Mouse (Mus musculus) C2C12 (cell line): ENCODE measurements around the gene Klhl21.

Experiments
- CEBPB ChIP-seq: IDR thresholded peaks from one replicate; pipeline ENCODE4 v1.6.1; 2011; ENCODE audit warnings: low read depth, mild to moderate bottlenecking, control low read depth, moderate library complexity
- CTCF ChIP-seq: IDR thresholded peaks from one replicate; pipeline ENCODE4 v1.5.1; 2011; ENCODE audit not compliant: control insufficient read depth, insufficient read depth, insufficient read length
- MAX ChIP-seq: IDR thresholded peaks from one replicate; pipeline ENCODE4 v1.6.1; 2011; ENCODE audit warnings: mild to moderate bottlenecking, control low read depth
- MYOD1 ChIP-seq: IDR thresholded peaks from one replicate; pipeline ENCODE4 v1.6.1; 2011; ENCODE audit warnings: low read depth; ENCODE audit not compliant: control insufficient read depth, insufficient read length
- MYOG ChIP-seq: IDR thresholded peaks from one replicate; pipeline ENCODE4 v1.6.1; 2011; ENCODE audit not compliant: control insufficient read depth, insufficient read length; ENCODE audit errors: extremely low read depth
- USF1 ChIP-seq: IDR thresholded peaks from one replicate; pipeline ENCODE4 v1.6.1; 2011; ENCODE audit warnings: low read depth, mild to moderate bottlenecking, control low read depth, moderate library complexity

DNA sequence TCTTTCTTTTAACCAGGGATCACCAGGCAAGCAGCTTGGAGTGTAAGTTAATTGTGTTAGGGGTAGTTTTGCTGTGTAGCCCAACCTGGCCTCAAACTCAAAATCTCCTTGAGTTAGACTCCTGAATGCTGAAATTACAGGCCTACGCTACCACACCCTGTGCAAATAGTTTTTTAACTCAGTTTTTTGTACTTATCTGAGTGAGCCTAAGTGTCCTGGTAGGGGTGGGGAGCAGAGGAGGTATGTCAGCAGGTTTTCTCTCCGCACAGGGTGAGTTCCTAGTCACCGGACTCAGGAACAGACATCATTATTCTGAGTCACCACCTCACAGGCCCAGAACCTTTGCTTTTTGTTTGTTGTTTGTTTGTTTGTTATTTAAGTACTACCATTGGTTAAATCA lies 6.5 kb upstream of the Klhl21 start:
- TF ChIP-seq CTCF (no peak), USF1 (no peak), MAX (no peak), MYOD1 (no peak), MYOG (no peak), CEBPB (no peak)
